Mouse (Mus musculus) bone marrow, adult 2 months (tissue): ENCODE results near the gene Exosc9.

Experiments used
- CTCF ChIP-seq: fragments of 200-500 bp; IDR thresholded peaks from 2 replicates; pipeline ENCODE4 v1.5.1; 2011; ENCODE audit warnings: low read length, control low read depth; ENCODE audit not compliant: control insufficient read depth, insufficient read depth
- POLR2A ChIP-seq: fragments of 200-500 bp; IDR thresholded peaks from 2 replicates; pipeline ENCODE4 v1.6.1; 2011; ENCODE audit warnings: low read depth, mild to moderate bottlenecking, control low read depth, low read length, borderline replicate concordance; ENCODE audit not compliant: control insufficient read depth

DNA sequence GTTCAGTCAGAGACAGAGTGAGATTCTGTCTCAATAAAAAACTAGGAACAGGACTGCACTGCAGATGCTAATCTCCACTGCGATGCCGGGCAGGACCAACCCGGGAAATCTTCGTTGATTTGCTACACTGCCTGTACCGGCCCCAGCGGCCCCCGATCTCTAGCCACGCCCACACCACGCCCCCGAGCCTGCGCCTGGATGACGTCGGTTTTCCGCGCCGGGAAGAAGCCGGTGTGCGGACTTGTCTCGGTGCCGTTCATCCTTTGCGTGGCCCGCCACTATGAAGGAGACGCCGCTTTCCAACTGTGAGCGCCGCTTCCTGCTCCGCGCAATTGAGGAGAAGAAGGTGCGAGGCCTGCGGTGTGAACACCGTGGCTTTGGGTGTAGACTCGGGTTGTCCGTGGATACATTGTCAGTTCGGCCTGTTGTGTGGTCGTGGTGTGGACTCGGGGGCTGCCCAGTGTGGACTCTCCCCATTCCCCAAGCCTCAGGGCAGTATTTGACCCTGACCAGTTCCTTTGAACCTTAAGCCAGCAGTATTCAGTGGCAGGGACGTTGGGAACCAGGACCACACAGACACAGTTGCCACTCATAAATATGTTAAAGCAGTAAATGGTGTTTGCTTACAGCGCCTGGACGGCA is at the start of gene Exosc9:
- TF ChIP-seq CTCF (no peak), POLR2A (peak; percentile 68; the same call in 1 of the 2 replicates)
